ENCODE assay signal across 16 mouse cellular contexts in genomic region chr4:64622771-64623170, GRCm38 (mm10).
"Had no signal": no experiment of that assay in that cellular context is flagged by ENCODE, and none has a peak within 500 bp of the region (broad histone marks: within the 10 kb centered on the region; RNA-seq: fewer than 3 reads in every experiment).

No protein-coding gene starts in this region.

- DNase-seq: heart, postnatal 10 days; heart, postnatal 14 days; heart, postnatal 36 days; heart, postnatal 4 days; kidney, adult 11 months; kidney, adult 18-20 months; kidney, adult 2 months; kidney, adult 8-10 months; kidney, adult 9 months; kidney, postnatal 10 days; kidney, postnatal 14 days; kidney, postnatal 25 days; kidney, postnatal 36 days; kidney, postnatal 4 days; layer of hippocampus, adult 9-11 months; layer of hippocampus, postnatal 36 days had no signal
